Mouse (Mus musculus): Measurements from ENCODE around the gene Arhgef17. TPM values are rescaled to one million over a fixed set of nuclear protein-coding genes. Genes with fewer than 3 reads are reported as not detected.

Arhgef17 gene
- total RNA-seq (2014; fragmentation: Nextera tagmentation) (0.30 TPM in 1 of 2 replicates, not detected in the other), total RNA-seq (2017) (not detected in 2 replicates)

DNA sequence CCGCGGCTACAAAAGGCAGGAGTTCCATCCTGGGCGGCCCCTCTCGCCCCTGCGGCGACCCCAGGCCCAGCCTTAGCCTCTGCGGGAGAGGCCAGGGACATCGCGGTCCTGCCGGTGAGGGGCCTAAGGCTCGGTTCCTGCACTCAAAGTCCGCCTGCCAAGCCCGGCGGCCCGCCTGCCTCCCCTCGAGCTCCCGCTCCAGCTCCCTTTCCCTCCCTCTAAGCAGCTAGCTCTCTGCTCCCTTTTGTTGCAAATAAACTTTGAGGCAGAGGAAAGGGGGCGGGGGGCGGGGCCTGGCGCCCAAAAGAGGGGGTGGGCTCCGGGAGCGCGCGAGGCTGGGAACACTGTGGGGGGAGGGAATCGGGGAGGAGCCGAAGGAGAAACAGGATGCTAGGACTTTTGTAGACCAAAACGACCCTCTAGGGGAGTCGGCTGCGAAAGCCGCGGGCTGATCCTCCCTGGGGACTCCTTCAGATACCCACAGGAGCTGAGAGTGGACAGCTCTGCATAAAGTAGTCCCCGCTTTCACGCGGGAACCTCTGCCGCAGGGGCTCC, at the start of gene Arhgef17:
TSS of gene Arhgef17 (minus strand) at position 182 of the 555 bp plus-strand sequence.
- ATAC-seq (replicated peaks; ENCODE audit: poor library complexity, severe bottlenecking) = 0 out of 2 replicates have a peak, but pooled peaks have one; percentile 8

DNA sequence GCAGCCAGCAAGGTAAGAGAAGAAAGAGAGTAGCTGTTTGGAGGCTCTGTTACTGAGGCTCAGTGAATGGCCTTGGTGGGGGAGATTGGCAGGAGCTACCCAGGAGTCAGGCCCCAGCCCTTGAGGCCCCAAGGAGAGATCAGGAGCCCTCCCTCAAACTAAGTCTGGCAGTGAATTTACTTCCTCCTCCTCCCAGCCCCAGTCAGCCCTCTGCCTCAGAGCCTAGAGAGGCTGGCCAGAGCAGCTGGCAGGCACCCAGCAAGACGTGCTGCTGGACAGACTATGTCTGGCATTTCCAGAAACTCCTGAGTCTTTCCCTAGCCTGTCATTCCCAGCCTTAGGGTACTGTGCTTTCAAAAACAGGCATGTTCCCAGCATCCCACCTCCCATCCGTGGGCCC, 47.3 kb upstream of the Arhgef17 start:
- ATAC-seq (replicated peaks; ENCODE audit: poor library complexity, severe bottlenecking) = peak; percentile 55

DNA sequence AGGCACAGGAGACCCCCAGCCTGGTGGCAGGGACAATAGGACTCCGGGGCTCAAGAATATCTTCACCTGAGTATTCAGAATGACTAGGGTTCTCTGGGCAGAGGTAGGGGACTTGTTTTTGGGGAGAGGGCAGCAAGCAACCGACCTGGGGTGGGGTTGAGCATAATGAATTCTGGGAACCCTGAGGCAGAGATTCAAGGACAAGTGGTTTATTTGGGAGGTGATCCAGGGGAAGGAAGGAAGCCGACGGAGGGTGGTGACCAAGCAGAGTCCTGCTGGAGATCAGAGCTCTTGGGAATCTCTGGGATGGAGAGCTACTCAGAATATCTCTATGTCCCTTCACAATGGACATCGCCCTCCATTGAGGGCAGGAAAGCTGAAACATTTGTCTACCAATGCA, 46.3 kb upstream of the Arhgef17 start:
- ATAC-seq (replicated peaks; ENCODE audit: poor library complexity, severe bottlenecking) = no peak

DNA sequence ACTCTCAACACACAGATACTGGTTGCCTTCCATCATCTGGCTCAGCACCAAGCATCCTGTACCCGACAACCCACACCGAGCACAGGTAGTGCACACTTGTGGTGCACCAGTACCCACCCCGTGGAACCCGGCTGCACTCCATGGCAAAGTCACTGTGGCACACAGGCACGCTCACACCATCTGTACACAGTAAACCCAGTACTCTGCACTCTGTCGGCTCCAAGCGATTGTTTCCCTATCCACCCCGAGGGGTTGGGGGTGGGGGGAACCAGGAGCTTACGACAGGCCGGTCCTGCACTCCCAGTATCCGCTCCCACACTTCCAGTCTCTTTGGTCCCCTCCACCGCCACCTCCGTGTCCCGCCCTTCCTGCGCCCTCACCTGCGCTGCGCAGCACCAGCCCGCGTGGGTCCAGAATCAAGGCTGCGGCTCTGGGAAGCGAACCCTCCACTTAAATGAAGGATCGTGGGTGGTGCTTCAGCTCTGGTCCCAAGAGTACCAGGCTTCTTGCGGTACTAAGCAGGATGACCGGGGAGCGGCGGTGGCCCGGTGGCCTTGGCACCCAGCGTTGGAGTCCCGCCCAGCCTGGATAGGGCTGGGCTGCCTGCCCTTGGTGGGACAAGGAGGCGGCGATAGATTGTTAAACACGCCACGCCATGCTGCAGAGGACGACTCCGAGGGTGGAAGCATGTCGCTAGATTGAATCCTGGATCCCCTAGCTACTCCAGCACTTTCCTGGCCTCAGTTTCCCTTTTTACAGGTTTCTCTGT, 42.4 kb upstream of the Arhgef17 start, which contains the start of gene P2ry6:
TSS of gene P2ry6 (minus strand) at position 515 of the 769 bp plus-strand sequence.
- no peak for ATAC-seq (replicated peaks; ENCODE audit: poor library complexity, severe bottlenecking)

DNA sequence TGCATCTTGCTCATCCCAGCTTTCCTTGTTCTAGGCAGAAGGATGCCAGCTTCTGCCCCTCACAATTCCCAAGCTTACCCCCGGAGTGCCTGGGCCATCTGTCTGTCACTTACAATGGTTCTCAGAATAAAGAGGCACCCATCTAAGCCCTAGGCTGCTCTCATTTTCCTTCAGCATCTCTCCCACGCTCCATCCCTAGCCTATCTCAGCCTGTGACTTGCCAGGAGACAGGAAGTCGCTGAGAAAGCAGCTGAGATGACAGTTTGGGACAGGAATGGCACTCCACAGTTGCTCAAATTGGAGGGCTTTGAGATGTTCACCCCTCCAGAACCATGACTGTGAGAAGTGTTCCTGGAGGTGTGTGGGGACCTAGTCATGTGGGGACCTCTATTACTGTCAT, 41.0 kb upstream of the Arhgef17 start:
- no peak for ATAC-seq (replicated peaks; ENCODE audit: poor library complexity, severe bottlenecking)

DNA sequence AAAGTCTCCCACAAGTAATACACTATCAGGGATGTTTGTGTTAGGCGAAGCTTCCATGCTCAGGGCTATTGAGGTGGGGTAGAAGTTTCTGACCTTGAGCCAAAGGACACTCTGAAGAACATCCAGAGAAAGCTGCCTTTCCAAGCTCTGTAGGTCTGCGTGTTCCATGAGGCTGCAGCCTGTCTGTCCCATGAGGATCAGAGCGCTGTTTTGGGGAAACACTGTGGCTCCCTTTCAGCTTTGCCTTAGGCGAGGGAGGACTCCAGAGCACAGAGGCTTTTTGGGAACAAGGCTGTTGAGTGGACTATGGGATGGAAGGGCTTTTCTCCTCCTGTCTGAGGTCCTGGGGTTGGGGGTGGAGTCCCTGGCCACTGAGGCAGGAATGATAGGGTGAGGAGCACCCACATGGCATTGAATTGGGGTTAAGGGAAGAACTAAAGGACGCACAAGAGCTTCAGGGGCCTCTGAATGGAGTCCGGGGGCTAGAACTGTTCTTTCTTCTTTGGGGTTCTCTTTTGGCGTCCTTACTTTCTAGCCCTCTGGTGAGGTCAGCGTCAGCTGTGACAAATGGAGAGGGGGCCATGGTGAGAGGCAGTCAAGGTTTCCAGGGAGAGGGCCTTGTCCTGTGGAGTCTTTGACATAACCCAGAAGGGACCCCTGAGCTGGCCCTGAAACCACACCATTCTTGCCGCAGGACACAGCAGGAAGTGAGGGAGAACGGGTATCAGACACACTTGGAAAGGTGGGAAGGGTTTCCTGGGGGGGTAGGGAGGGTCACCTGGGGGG, 37.2 kb upstream of the Arhgef17 start:
- no peak for ATAC-seq (replicated peaks; ENCODE audit: poor library complexity, severe bottlenecking)

DNA sequence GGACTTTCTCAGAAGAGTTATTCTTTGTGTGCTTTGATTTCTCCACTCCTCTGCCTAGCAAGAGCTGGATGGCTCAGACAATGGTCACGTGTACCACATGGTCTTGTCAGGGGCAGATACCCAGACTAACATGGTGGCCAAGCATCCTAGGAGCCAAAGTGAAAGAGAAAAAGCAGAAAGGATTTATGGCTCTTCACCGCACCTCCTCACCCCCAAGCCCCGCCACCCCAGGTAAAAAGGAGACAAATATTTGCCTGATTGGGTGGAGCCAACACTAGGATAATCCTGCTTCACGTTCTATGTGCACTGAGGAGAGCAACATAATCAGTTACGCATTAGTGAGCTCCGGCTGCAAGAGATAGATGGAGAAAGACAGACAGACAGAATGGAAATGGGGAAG, 36.5 kb upstream of the Arhgef17 start:
- no peak for ATAC-seq (replicated peaks; ENCODE audit: poor library complexity, severe bottlenecking)

DNA sequence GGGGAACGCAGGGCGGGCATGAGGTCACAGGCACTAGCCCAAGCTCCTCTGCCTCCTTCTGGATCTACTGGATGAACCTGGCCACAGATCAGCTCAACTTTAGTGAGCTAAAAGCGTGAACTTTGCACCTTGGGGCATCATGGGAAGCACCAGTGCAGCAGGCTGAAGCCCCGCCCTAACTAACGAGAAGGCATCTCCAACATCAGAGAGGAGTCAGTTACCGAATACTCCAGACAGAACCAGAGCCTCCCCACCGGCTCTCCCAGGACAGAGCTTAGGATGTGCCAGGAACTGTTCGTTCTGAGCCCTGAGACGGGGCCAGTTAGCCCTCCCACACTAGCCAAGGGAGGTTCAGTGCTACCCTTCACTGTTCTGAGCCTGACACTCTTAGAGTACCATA, 35.9 kb upstream of the Arhgef17 start:
- no peak for ATAC-seq (replicated peaks; ENCODE audit: poor library complexity, severe bottlenecking)

DNA sequence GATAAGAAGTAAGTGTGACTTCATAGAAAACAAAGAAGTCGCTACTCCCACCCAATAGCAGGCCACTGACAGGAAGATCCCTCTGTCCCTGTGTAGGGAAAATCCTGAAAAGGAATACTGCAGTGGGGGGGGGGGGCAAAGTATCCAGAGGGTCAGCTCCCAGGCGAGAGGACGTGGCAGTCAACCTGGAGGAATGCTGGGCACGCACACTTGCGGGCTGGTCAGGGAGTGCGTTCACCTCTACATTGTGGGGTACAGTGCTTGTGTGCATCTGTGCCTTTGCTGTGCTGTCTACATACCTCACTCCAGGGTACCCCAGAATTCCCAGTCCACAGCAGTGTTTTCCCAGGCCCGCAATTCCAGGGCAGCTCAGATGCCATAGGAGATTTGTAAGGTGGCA, 34.1 kb upstream of the Arhgef17 start:
- no peak for ATAC-seq (replicated peaks; ENCODE audit: poor library complexity, severe bottlenecking)

DNA sequence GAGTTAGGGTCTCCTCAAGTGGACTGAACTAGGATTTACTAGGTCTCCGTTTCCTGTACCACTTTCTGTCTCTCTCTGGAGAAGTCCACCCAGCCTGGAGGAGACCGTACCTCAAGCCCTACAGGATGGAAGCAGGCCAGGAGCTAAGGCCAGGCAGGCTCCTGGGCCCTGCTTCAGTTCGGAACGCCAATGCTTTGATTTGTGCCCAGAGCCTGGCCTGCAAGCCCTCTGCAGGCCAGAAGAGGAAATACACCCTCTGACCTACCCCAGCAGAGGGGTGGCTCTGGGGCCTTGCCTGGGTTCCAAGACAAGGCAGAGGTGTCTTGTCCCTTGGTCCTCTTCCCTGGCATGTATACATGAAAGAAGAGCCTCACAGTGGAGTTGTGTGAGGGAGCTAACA, 33.2 kb upstream of the Arhgef17 start:
- peak; percentile 47 for ATAC-seq (replicated peaks; ENCODE audit: poor library complexity, severe bottlenecking)

DNA sequence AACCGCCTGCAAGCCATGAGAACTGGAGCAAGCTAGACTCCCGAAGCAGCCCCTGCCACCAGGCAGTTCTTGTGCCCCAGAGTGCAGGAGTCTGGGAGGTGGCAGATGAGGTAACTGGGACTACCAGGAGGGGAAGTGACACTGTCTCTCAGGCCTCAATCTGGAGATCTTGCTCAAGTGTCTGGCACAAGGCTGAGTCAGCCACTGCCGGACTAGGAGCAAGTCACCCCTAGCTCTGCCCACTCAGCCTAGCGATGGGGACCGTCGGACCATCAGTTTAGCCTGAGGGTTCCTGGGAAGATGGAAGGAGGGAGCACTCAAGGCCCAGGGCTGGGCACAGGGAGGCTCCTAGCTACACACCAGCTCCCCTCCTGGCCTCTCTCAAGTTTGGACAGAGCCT, 32.3 kb upstream of the Arhgef17 start:
- ATAC-seq (replicated peaks; ENCODE audit: poor library complexity, severe bottlenecking) = peak; percentile 93

DNA sequence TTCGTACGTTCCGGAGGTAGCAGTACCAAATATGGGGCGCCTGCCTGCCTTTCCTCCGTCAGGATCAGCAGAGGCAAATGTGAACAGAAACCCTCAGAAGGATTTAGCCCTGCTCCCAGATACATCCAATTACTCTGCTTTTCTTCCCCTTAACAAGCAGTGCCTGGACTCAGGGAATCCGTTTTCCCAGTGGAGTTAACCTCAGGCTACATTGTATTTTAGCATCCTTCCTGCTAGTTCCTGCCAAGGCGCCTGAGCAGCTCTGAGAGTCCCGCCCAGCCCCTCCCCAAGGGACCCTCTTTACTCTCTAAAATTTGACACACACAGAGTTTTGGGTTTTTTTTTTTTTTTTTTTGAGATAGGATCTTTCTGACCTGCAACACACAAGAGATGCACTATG, 31.5 kb upstream of the Arhgef17 start:
- ATAC-seq (replicated peaks; ENCODE audit: poor library complexity, severe bottlenecking) = no peak

DNA sequence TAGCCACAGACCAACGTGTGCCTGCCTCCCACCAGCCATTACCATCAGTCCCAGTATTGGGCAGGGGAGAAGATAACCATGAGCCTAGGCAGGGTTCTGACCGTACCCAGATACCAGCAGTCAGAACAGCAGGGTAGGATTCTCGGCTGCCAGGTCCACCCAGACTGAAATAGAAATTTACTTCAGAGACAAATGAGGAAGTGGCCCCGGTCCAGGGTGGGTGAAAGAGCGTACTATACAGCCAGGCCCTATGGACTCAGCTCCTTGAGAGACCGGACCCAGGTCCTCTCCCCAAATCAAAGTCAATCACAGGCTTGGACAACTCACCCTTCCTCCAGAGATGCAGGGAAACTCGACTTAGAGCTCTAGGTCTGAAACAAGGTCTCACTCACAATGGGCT, 29.2 kb upstream of the Arhgef17 start:
- peak; percentile 46 for ATAC-seq (replicated peaks; ENCODE audit: poor library complexity, severe bottlenecking)

DNA sequence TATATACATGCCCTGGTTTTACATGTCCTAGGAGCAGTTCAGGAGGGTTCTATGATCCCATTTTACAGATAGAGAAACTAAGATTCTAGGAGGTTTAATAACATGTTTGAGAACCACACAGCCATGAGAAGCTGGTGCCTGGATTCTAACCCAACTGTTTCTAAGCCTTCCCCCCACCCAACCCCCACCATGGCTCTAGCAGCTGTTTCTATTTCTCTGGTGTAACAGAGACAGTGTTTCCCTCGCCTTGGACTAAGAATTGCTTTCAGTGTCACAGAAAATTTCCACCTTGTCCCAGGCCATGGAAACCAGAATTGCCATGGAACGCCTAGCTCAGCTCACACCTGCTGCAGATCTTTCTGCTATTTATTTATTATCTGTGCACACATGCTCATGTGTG, 28.6 kb upstream of the Arhgef17 start:
- no peak for ATAC-seq (replicated peaks; ENCODE audit: poor library complexity, severe bottlenecking)

DNA sequence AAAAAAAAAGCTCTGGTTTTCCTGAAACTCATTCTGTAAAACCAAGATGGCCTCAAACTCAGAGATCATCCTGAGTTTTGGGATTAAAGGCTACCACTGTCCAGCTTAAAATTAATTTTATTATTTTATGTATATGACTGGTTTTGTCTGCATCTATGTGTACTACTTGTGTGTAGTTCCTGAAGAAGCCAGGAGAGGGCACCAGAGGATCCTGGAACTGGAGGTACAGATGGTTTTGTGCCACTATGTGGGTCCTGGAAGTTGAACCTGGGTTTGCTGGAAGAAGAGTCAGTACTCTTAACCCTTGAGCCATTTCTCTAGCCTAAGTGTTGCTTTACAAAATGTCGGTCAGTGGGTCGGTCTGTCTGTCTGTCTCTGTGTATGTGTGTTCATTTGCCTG, 26.5 kb upstream of the Arhgef17 start:
- ATAC-seq (replicated peaks; ENCODE audit: poor library complexity, severe bottlenecking) = peak; percentile 51

DNA sequence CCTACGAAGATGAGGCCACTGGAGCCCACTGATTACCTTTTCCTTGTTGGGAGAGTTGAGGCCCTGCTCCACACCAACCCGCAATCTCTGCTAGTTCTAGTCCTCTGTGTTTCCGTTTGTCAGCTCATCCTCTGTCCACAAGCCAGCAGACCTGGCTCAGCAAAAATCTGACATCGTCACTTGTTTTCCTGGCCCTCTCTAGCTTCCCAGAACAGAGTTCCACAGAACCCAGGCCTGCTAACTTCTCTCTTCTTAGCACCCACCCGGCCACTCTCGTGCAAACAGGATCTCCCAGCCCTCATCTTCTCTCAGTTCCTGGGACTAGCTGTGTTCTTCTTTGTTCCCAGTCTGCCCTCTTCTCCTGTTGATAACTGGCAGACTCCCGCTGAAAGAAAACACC, 20.8 kb upstream of the Arhgef17 start:
- ATAC-seq (replicated peaks; ENCODE audit: poor library complexity, severe bottlenecking) = no peak

DNA sequence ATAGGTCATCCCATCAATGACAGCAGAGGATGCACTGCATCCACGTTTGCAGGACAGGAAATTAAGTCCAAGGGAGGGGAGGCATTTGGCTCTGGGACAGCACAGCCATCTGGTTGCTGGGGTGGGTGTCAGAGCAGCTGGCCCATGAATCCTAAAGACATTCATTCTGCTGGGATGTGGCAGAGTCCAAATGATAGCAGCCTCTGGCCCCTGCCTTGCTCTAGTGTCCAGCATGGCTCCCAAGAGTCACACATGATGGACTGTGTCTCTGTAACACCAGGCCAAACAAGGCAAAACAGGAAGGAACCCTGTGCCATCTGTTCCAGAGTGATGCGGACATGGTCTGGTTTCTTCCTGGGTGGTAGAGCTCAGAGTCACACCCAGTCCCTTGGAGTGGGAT, 20.0 kb upstream of the Arhgef17 start:
- ATAC-seq (replicated peaks; ENCODE audit: poor library complexity, severe bottlenecking) = peak; percentile 48

DNA sequence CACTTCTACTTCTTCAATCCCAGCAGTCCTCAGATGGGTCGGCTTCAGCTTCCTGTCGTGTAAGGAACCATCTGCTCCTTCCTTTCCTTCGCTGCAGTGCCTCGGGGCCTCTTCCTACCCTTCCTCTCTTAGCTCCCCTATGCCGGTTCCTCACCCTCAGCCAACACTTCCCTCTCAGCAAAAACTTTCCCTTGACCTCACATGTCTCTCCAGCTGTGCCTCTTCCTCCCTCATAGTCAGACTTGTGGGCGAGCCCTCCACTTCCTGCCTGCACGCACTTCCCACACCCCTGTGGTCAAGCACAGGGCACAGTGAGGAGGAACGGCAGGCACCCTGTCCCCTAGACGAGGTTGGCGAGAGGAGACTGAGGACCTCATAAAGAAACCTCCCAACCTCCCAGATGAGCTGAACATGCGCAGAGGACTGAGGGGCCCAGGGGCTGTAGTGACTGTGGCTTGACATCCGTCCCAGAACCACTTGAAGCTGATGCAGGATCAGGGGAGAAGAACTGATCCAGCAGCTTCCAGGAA, 18.6 kb upstream of the Arhgef17 start:
- ATAC-seq (replicated peaks; ENCODE audit: poor library complexity, severe bottlenecking) = peak; percentile 89

DNA sequence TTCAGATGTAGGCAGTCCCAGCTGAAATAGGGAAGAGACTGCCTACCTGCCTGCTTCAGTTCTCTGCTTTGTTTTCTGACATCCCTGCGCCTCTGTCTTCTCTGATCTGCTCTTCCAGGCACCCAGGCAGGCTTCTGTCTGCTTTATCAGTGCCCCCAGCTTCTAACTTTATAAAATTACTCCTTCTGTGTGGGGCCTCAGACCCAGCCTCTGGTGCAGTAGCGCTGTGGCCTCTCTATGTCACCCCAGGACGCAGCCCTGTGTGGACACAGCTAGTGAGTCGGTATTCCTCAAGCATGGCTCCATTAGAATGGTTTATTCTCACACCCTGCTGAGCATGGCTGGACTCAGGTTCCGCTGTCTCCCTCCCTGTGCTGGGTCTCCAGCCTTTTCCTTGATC, 18.1 kb upstream of the Arhgef17 start:
- ATAC-seq (replicated peaks; ENCODE audit: poor library complexity, severe bottlenecking) = no peak

DNA sequence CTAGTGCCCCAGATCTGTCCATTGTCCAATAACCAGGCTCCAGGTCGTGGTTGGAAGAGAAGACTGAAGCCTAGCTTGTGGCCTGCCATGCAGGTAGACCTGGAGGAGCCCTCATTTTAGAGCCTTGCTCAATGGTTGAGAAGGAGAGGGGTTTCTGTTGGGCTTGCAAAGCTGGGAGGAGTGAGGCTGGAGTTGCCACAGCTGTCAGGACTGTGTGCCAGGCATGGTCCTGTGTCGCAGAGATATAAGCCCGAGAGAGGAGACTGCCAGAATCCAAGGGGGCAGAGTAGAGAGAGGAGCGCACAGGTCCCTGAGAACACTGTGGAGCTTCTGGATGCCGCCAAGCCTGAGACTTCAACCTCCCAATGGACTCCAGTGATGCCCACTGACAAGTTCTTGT, 12.8 kb upstream of the Arhgef17 start:
- ATAC-seq (replicated peaks; ENCODE audit: poor library complexity, severe bottlenecking) = no peak

DNA sequence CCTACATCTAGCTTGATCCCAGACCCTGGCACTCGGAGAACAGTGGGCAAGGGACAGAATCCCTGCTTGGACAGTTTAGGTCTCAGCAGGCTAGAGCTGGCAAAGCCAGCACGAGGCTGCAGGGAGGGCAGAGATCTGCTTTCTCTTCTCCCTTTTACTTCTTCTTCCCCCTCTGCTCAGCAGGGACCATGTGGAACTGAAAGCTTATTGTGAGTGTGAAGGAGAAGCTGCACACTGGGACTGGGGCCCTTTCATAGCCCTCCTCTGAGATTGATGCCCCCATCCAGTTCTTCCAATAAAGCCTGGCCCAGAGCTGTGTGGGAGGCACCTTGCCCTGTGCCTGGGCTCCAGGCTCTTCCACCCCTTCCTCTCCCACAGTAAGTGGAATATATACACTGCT, 12.4 kb upstream of the Arhgef17 start:
- ATAC-seq (replicated peaks; ENCODE audit: poor library complexity, severe bottlenecking) = peak; percentile 77
